Mouse (Mus musculus) MEL (cell line): Measurements from ENCODE around the gene Slc7a6. TPM values are rescaled to one million over a fixed set of nuclear protein-coding genes. Genes with fewer than 3 reads are reported as not detected.

Experiments
- DNase-seq: peaks from one replicate; pipeline ENCODE4 v3.0.0; 2011; ENCODE audit warnings: low read depth, low spot score
- H3K27ac ChIP-seq: 2 replicates; pipeline ENCODE4 v1.5.1; 2012; ENCODE audit warnings: low read depth, mild to moderate bottlenecking, control low read depth, low read length, moderate library complexity; ENCODE audit not compliant: control insufficient read depth
- H3K27me3 ChIP-seq, 2 experiments: fragments of 150-350 bp in 1 of 2; sonication (generic) in 1 of 2; 2 replicates each; pipeline ENCODE4 v1.6.1; 2012; ENCODE audit warnings: low read length in 2 of 2, mild to moderate bottlenecking in 2 of 2, improper control_type of control experiment in 1 of 2, moderate library complexity in 1 of 2; ENCODE audit not compliant: insufficient read depth in 2 of 2, control insufficient read depth in 1 of 2
- H3K36me3 ChIP-seq, 2 experiments: 2 replicates each; pipeline ENCODE4 v1.6.1; 2012 to 2014; ENCODE audit warnings: low read length in 2 of 2, improper control_type of control experiment in 1 of 2, inconsistent platforms in 1 of 2, mild to moderate bottlenecking in 1 of 2; ENCODE audit not compliant: insufficient read depth in 2 of 2, control insufficient read depth in 1 of 2
- H3K4me1 ChIP-seq, 2 experiments: fragments of 150-350 bp in 1 of 2; sonication (generic) in 1 of 2; 2 replicates each; pipeline ENCODE4 v1.6.1; 2012; ENCODE audit warnings: low read length in 2 of 2, improper control_type of control experiment in 1 of 2, mild to moderate bottlenecking in 1 of 2; ENCODE audit not compliant: insufficient read depth in 2 of 2, control insufficient read depth in 1 of 2
- H3K4me3 ChIP-seq, 2 experiments: fragments of 150-350 bp in 1 of 2; sonication (generic) in 1 of 2; 2 replicates each; pipeline ENCODE4 v1.5.1; 2012; ENCODE audit warnings: low read depth in 2 of 2, low read length in 2 of 2, mild to moderate bottlenecking in 2 of 2, moderate library complexity in 2 of 2, control low read depth in 1 of 2, improper control_type of control experiment in 1 of 2; ENCODE audit not compliant: control insufficient read depth in 1 of 2, insufficient read depth in 1 of 2
- H3K79me2 ChIP-seq: 2 replicates; pipeline ENCODE4 v1.6.1; 2012; ENCODE audit warnings: mild to moderate bottlenecking, low read length, moderate library complexity; ENCODE audit not compliant: control insufficient read depth, poor library complexity, insufficient read depth
- H3K9ac ChIP-seq: 2 replicates; pipeline ENCODE4 v1.6.1; 2012; ENCODE audit warnings: low read depth, mild to moderate bottlenecking, control low read depth, low read length, moderate library complexity; ENCODE audit not compliant: control insufficient read depth, poor library complexity, severe bottlenecking
- H3K9me3 ChIP-seq: fragments of 150-350 bp; sonication (generic); replicated peaks from 2 replicates; pipeline ENCODE4 v1.6.1; 2012; ENCODE audit warnings: mild to moderate bottlenecking, low read length, improper control_type of control experiment, moderate library complexity; ENCODE audit not compliant: insufficient read depth
- BHLHE40 ChIP-seq: IDR thresholded peaks from 2 replicates; pipeline ENCODE4 v1.6.1; 2012; ENCODE audit warnings: low read depth, mild to moderate bottlenecking, inconsistent platforms, low read length, improper control_type of control experiment, borderline replicate concordance
- CTCF ChIP-seq, 3 experiments: IDR thresholded peaks in 2 of 3; conservative IDR thresholded peaks in 1 of 3; 2 replicates each; pipeline ENCODE4 v1.5.1; 2011 to 2012; ENCODE audit warnings: low read length in 3 of 3, low read depth in 2 of 3, mild to moderate bottlenecking in 2 of 3, improper control_type of control experiment in 1 of 3, inconsistent platforms in 1 of 3, mixed read lengths in 1 of 3, moderate library complexity in 1 of 3; ENCODE audit not compliant: control insufficient read depth in 1 of 3, insufficient read depth in 1 of 3, poor library complexity in 1 of 3, severe bottlenecking in 1 of 3
- E2F4 ChIP-seq: IDR thresholded peaks from 2 replicates; pipeline ENCODE4 v1.6.1; 2011; ENCODE audit warnings: low read depth, low read length, improper control_type of control experiment, borderline replicate concordance
- ELF1 ChIP-seq: IDR thresholded peaks from 2 replicates; pipeline ENCODE4 v1.6.1; 2014; ENCODE audit warnings: low read depth, mild to moderate bottlenecking, inconsistent platforms, low read length, improper control_type of control experiment, moderate library complexity
- ETS1 ChIP-seq: IDR thresholded peaks from 2 replicates; pipeline ENCODE4 v1.6.1; 2012; ENCODE audit warnings: low read depth, mild to moderate bottlenecking, inconsistent platforms, low read length, improper control_type of control experiment, moderate library complexity
- HCFC1 ChIP-seq: IDR thresholded peaks from 2 replicates; pipeline ENCODE4 v1.6.1; 2012; ENCODE audit warnings: low read depth, mild to moderate bottlenecking, inconsistent platforms, low read length, improper control_type of control experiment, moderate library complexity
- KAT2A ChIP-seq: conservative IDR thresholded peaks from 2 replicates; pipeline ENCODE4 v1.6.1; 2012; ENCODE audit warnings: low read depth, low read length, improper control_type of control experiment, inconsistent platforms
- MAFK ChIP-seq: IDR thresholded peaks from 2 replicates; pipeline ENCODE4 v1.6.1; 2011; ENCODE audit warnings: low read depth, mild to moderate bottlenecking, low read length, improper control_type of control experiment, borderline replicate concordance
- MAX ChIP-seq: IDR thresholded peaks from 2 replicates; pipeline ENCODE4 v1.6.1; 2011; ENCODE audit warnings: low read length, improper control_type of control experiment
- MEF2A ChIP-seq: IDR thresholded peaks from 2 replicates; pipeline ENCODE4 v1.6.1; 2014; ENCODE audit warnings: low read depth, mild to moderate bottlenecking, inconsistent platforms, low read length, improper control_type of control experiment; ENCODE audit not compliant: poor library complexity, insufficient replicate concordance, severe bottlenecking; ENCODE audit errors: extremely low read depth
- MXI1 ChIP-seq: IDR thresholded peaks from 2 replicates; pipeline ENCODE4 v1.6.1; 2011; ENCODE audit warnings: mild to moderate bottlenecking, low read depth, low read length, improper control_type of control experiment
- MYC ChIP-seq: IDR thresholded peaks from 2 replicates; pipeline ENCODE4 v1.6.1; 2011; ENCODE audit warnings: low read depth, mild to moderate bottlenecking, low read length, improper control_type of control experiment, moderate library complexity
- POLR2A ChIP-seq, 2 experiments: IDR thresholded peaks; 2 replicates each; pipeline ENCODE4 v1.6.1; 2011 to 2012; ENCODE audit warnings: low read length in 2 of 2, mild to moderate bottlenecking in 2 of 2, control low read depth in 1 of 2, improper control_type of control experiment in 1 of 2, low read depth in 1 of 2, moderate library complexity in 1 of 2; ENCODE audit not compliant: control insufficient read depth in 1 of 2, insufficient read depth in 1 of 2, poor library complexity in 1 of 2
- POLR2AphosphoS5 ChIP-seq: IDR thresholded peaks from 2 replicates; pipeline ENCODE4 v1.6.1; 2012; ENCODE audit warnings: low read depth, borderline replicate concordance, mild to moderate bottlenecking, inconsistent platforms, low read length, moderate library complexity, mixed read lengths
- RAD21 ChIP-seq: IDR thresholded peaks from 2 replicates; pipeline ENCODE4 v1.6.1; 2011; ENCODE audit warnings: mild to moderate bottlenecking, low read depth, low read length, improper control_type of control experiment
- RCOR1 ChIP-seq: IDR thresholded peaks from 2 replicates; pipeline ENCODE4 v1.6.1; 2012; ENCODE audit warnings: low read depth, mild to moderate bottlenecking, inconsistent platforms, low read length, improper control_type of control experiment
- SIN3A ChIP-seq: IDR thresholded peaks from 2 replicates; pipeline ENCODE4 v1.6.1; 2012; ENCODE audit warnings: low read length, improper control_type of control experiment, inconsistent platforms
- SMC3 ChIP-seq: IDR thresholded peaks from 2 replicates; pipeline ENCODE4 v1.6.1; 2011; ENCODE audit warnings: low read depth, low read length, improper control_type of control experiment
- TAL1 ChIP-seq: IDR thresholded peaks from 2 replicates; pipeline ENCODE4 v1.6.1; 2012; ENCODE audit warnings: mild to moderate bottlenecking, inconsistent platforms, low read length, moderate library complexity, mixed read lengths
- TBP ChIP-seq: IDR thresholded peaks from 2 replicates; pipeline ENCODE4 v1.8.0; 2011; ENCODE audit warnings: low read depth, low read length, improper control_type of control experiment
- UBTF ChIP-seq: IDR thresholded peaks from 2 replicates; pipeline ENCODE4 v1.6.1; 2012; ENCODE audit warnings: low read depth, mild to moderate bottlenecking, inconsistent platforms, low read length, improper control_type of control experiment, moderate library complexity, borderline replicate concordance; ENCODE audit not compliant: insufficient read depth
- USF2 ChIP-seq, 2 experiments: IDR thresholded peaks; 2 replicates each; pipeline ENCODE4 v1.6.1; 2011 to 2012; ENCODE audit warnings: improper control_type of control experiment in 2 of 2, low read length in 2 of 2, borderline replicate concordance in 1 of 2, inconsistent platforms in 1 of 2, low read depth in 1 of 2, mild to moderate bottlenecking in 1 of 2; ENCODE audit not compliant: insufficient read depth in 1 of 2
- ZC3H11A ChIP-seq: IDR thresholded peaks from 2 replicates; pipeline ENCODE4 v1.6.1; 2012; ENCODE audit warnings: low read depth, mild to moderate bottlenecking, inconsistent platforms, low read length, improper control_type of control experiment
- ZKSCAN1 ChIP-seq: IDR thresholded peaks from 2 replicates; pipeline ENCODE4 v1.6.1; 2012; ENCODE audit warnings: low read depth, mild to moderate bottlenecking, inconsistent platforms, low read length, improper control_type of control experiment, moderate library complexity
- ZMIZ1 ChIP-seq: IDR thresholded peaks from 2 replicates; pipeline ENCODE4 v1.6.1; 2012; ENCODE audit warnings: low read depth, mild to moderate bottlenecking, inconsistent platforms, low read length, improper control_type of control experiment, moderate library complexity
- polyA plus RNA-seq, 2 experiments: library from polyadenylated mRNA; stranded (reverse) in 1 of 2; unstranded in 1 of 2; fragments of >175 nt in 1 of 2; fragments of >200 nt in 1 of 2; gene quantifications; 2 replicates each; pipeline versions ENCODE4 v1.2.1 to v1.2.4; 2012; ENCODE audit warnings: low replicate concordance in 2 of 2, low read depth in 1 of 2; ENCODE audit not compliant: insufficient read length in 2 of 2, insufficient read depth in 1 of 2, missing spikeins in 1 of 2
- total RNA-seq: library from RNA; depleted of rRNA; stranded (reverse); fragments of 300-350 nt; gene quantifications from 2 replicates; pipeline ENCODE4 v1.2.3, GENCODE M21; 2012

The Slc7a6 gene
- total and polyA plus RNA-seq, 3 experiments: 34.4 to 48.2 TPM; not detected in 1

GRCm38 (mm10) chr8:106163251-106163650 is 5.4 kb upstream of the Slc7a6 start:
- H3K27me3 ChIP-seq: no peaks in the 10 kb centered on the region

GRCm38 (mm10) chr8:106165460-106165859 is 3.2 kb upstream of the Slc7a6 start:
- peak; percentile 68 for TF ChIP-seq ZC3H11A
- no peak for TF ChIP-seq MAFK
- TF ChIP-seq BHLHE40: no peak
- TF ChIP-seq SIN3A: peak; percentile 52
- TF ChIP-seq UBTF: no peak
- no peak for TF ChIP-seq ZMIZ1
- peak; percentile 79 for TF ChIP-seq SMC3
- TF ChIP-seq CTCF (IDR thresholded peaks at IDR 0.05 in 2 of 3, conservative IDR thresholded peaks at IDR 0.05 in 1 of 3; ENCODE audit: control insufficient read depth in 1 of 3, insufficient read depth in 1 of 3, low read depth in 2 of 3, low read length in 3 of 3, poor library complexity in 1 of 3, severe bottlenecking in 1 of 3): peak; percentile 79 to 92 (median 90)
- TF ChIP-seq RCOR1: no peak
- TF ChIP-seq MYC: peak; percentile 76; the same call in 1 of the 2 replicates
- peak; percentile 57 for TF ChIP-seq MXI1
- peak; percentile 71; the same call in 1 of the 2 replicates for TF ChIP-seq TBP
- TF ChIP-seq POLR2A (IDR thresholded peaks at IDR 0.05; ENCODE audit: control insufficient read depth in 1 of 2, insufficient read depth in 1 of 2, low read depth in 1 of 2, low read length in 2 of 2, poor library complexity in 1 of 2): no peak
- TF ChIP-seq RAD21: peak; percentile 72
- no peak for TF ChIP-seq USF2 (IDR thresholded peaks at IDR 0.05; ENCODE audit: borderline replicate concordance in 1 of 2, insufficient read depth in 1 of 2, low read depth in 1 of 2, low read length in 2 of 2)
- no peak for TF ChIP-seq E2F4
- peak; percentile 35; the same call in 1 of the 2 replicates for TF ChIP-seq HCFC1
- peaks cover 3 to 14% of the 10 kb centered on the region in 2 experiments; a peak in 2 of 4 replicates for H3K4me1 ChIP-seq
- H3K79me2 ChIP-seq: peaks cover 17% of the 10 kb centered on the region
- peaks cover 0 to 13% of the 10 kb centered on the region in 2 experiments; a peak in 2 of 4 replicates for H3K36me3 ChIP-seq
- H3K9ac ChIP-seq: no peak overlapping the region
- DNase-seq: peak; percentile 80
- no peaks in the 10 kb centered on the region for H3K9me3 ChIP-seq
- no peaks in the 10 kb centered on the region for H3K27me3 ChIP-seq
- H3K4me3 ChIP-seq: no peak overlapping the region
- H3K27ac ChIP-seq: no peak overlapping the region

More at GRCm38 (mm10) chr8:106163251-106163650, 5.4 kb upstream of the Slc7a6 start:
- Histone ChIP-seq H3K9me3 (no peaks in the 10 kb centered on the region), H3K4me1 (peaks cover 3 to 8% of the 10 kb centered on the region in 2 experiments; a peak in 3 of 4 replicates), H3K4me3 (no peak overlapping the region), H3K79me2 (no peaks in the 10 kb centered on the region; the same call in 1 of the 2 replicates), H3K9ac (no peak overlapping the region), H3K27ac (no peak overlapping the region), H3K36me3 (peaks cover 0 to 8% of the 10 kb centered on the region in 2 experiments; a peak in 2 of 4 replicates)
- no peak for DNase-seq
- TF ChIP-seq MEF2A (no peak), MAX (no peak), ETS1 (no peak), MYC (no peak), ELF1 (no peak), ZC3H11A (no peak), TAL1 (no peak), KAT2A (no peak), ZKSCAN1 (no peak), POLR2AphosphoS5 (no peak), UBTF (no peak), MXI1 (no peak)
